Mouse (Mus musculus): ENCODE data around the gene Sf3a1. TPM values are rescaled to one million over a fixed set of nuclear protein-coding genes. Genes with fewer than 3 reads are reported as not detected.

The Sf3a1 gene
- total RNA-seq, 1 experiment from 2014 or later: 26.3 TPM

DNA sequence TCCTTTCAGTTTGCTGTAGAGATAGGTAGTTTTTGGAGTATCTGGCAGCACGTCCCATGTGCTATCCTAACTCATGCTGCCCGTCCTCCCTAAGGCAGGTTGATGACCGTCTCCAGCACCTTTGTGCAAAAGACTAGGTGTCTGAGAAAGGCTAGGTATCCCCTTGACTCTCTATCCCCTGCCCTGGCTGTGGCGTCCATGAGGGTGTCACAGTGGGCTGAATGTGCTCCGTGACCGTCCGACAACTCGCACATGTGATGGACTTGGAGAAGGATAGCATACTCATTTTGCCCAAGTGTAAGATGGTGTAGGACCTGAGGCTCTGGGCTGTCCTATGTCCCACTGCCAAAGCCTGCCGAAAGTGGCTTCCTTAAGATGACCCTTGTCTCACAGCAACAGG is 47.5 kb downstream of the Sf3a1 start:
- no peak for ATAC-seq (ENCODE audit: extremely low read depth, insufficient number of reproducible peaks, low FRiP score, poor library complexity, severe bottlenecking)

DNA sequence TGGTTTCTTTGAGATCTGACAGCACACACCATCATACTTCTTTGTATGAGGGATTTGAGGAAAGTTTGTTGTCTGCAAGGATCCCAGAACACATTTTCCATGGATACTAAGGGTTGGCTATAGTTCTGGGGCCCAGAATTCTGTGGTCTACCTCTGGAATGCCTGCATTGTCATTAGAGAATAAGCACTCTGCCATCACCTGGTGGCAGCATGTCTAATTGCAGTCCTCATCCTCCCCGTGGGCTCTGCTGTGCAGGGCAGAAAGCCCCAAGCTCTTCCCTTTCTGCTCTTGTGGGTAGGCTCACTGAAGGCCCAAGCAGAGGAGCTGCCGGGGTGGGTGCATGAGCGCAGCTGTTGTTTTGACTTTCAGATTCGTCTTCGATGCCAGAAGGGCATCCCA is 49.4 kb downstream of the Sf3a1 start:
- no peak for ATAC-seq (ENCODE audit: extremely low read depth, insufficient number of reproducible peaks, low FRiP score, poor library complexity, severe bottlenecking)

DNA sequence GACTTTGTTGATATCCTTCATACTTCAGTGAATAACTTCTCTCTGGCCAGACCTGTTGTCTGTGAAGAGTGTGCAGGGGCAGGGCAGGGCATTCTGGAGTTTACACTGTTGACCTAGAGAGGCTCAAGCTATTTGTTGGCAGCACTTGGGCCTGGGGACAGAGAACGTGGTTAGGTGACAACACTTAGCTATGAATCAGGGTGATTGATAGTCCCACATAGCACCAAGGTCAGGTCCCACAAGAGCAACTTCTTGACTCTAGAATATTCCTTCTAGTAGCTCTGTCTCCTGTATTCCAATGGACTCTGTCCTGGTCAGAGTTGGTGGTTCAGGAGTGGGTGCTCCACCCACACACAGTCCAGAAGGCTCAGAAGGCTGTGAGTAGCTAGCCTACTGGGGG is 50.6 kb downstream of the Sf3a1 start:
- ATAC-seq (ENCODE audit: extremely low read depth, insufficient number of reproducible peaks, low FRiP score, poor library complexity, severe bottlenecking): no peak

DNA sequence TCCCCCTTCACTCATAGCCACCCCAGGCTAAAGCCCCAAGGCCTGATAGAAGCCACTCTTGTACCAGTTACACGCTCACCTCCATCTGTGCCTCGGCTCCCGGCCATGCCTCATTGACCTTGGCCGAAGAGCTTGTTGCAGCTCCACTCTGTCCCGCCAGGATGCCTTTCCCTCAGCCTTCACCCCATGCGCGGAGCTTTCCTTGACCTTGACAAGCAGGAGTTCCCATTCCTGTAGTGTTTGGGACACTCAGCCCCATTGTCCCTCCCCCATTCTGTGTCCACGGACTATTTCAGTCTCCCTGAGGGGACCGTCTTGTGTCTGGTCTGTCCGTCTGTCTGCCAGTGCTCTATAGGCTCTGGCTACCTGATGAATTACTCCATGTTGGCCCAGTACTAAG is 53.0 kb downstream of the Sf3a1 start:
- ATAC-seq (ENCODE audit: extremely low read depth, insufficient number of reproducible peaks, low FRiP score, poor library complexity, severe bottlenecking): no peak

DNA sequence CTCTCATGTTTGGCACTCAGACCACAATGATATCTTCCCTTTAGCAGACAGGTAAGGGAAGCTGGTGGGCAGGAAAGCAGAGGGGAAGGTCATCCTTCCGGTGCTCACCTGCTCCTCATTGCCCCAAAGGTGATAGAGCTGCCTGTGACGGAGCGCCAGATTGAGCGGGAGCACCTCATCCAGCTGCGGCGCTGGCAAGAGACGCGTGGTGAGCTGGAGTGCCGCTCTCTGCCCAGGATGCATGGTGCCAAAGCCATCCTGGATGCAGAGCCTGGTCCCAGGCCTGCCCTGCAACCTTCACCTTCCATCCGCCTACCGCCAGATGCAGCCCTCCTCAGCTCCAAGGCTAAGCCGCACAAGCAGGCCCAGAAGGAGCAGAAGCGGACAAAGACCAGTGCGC is 54.4 kb downstream of the Sf3a1 start:
- ATAC-seq (ENCODE audit: extremely low read depth, insufficient number of reproducible peaks, low FRiP score, poor library complexity, severe bottlenecking): no peak

DNA sequence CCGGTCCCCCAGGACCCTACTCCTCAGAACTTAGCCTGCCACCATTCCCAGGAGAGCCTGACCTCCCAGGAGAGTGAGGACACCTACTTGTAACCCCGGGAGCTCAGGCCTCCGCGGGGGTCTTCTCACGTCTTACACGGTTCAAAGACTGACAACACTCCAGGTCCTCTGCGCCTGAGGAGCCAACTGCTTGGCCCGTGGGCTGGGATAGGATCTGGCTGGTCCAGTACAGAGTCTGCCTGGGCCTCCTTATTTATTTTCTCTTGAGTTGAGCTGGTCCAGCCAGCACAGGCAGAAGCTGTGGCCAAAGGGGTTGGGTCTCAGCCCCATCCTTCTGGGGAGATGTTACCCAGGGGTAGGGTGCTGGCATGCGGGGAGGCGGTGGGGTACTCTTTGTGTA is 54.9 kb downstream of the Sf3a1 start:
- ATAC-seq (ENCODE audit: extremely low read depth, insufficient number of reproducible peaks, low FRiP score, poor library complexity, severe bottlenecking): no peak

DNA sequence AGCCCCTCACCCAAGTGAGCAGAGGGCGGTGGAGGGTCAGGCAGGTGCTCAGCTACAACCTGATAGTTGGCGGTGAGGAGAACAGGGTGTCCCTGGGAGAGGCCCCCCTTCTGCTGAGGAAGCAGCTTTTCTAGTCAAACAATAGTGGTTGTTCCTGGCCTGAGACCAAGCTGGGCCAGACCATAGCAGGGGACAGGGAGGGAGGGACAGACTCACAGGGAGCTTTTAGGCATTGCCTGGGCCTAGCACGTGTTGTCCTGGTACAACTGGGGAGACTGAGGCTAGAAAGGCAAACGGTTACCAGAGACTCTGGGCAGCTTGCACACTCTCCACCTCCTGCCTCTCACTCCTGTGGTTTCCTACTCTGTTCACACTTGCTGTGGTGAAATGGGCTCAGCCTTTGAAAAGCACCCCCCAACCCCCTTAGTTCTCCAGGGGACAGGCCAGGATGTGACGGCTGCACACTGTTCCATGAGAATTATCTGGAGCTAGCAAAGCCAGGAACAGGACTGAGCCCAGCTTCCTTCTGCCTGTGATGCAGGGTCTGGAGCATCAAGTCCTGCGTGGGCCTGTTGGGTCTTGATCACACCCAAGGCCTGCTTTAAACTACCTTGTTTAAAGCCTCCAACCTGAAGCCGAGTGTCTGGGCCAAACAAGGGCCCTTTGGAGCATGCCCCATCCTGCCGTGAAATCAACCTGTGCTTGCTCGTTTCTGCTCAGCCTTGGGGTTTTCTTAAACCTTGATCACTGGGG is 56.3 kb downstream of the Sf3a1 start:
- no peak for ATAC-seq (ENCODE audit: extremely low read depth, insufficient number of reproducible peaks, low FRiP score, poor library complexity, severe bottlenecking)

DNA sequence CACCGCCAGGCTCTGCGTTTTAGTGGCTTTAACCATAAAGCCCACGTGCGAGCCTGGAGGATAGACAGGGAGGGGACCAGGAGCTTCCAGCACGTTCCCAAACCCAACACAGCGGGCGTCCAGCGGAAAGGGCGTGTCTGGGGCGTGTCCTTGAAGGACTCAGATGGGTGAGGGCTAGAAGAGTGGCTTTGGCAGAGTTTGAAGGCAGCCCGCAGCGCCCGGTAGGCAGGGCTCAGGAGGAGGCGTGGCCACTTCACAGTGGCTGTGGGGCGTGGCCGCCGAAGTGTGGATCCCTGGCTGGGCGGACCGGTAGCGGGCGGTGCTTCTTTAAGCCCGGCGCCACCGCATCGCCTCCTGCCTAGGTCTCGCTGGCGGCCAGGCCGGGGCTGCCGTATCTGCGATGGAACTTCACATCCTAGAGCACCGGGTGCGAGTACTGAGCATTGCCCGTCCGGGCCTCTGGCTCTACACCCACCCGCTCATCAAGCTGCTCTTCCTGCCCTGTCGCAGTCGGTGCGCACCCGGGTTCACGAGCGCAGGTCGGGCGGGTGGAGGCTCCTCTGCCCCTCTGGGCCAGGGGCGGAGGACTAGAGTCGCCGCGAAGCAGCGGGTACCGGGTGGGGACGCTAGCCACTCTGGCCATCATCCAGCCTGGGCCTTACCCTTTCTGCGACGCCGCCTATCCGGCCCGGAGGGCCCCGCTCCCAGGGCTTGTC is 57.9 kb downstream of the Sf3a1 start, which contains the start of gene Castor1:
Gene Castor1 (plus strand): TSS at position 312 of the 716 bp plus-strand sequence.
- ATAC-seq (ENCODE audit: extremely low read depth, insufficient number of reproducible peaks, low FRiP score, poor library complexity, severe bottlenecking): peak; percentile 84

DNA sequence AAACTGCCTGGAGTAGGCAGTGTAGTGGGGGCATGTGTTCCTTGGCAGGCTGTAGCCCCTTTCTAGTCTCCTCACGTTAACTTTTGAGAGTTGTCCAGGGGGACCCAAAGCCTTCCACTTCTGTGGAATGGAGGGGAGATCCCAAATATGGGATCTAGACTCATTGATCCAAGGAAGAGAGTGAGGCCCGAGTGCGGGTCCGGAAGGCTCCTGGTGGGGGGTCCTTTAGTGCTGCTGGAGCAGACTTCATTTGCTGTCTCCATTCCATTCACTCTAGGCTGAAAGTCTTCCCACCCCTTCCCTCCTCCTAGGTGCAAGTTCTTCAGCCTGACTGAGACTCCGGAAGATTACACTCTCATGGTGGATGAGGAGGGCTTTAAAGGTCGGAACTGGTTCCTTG is 58.5 kb downstream of the Sf3a1 start:
- no peak for ATAC-seq (ENCODE audit: extremely low read depth, insufficient number of reproducible peaks, low FRiP score, poor library complexity, severe bottlenecking)

DNA sequence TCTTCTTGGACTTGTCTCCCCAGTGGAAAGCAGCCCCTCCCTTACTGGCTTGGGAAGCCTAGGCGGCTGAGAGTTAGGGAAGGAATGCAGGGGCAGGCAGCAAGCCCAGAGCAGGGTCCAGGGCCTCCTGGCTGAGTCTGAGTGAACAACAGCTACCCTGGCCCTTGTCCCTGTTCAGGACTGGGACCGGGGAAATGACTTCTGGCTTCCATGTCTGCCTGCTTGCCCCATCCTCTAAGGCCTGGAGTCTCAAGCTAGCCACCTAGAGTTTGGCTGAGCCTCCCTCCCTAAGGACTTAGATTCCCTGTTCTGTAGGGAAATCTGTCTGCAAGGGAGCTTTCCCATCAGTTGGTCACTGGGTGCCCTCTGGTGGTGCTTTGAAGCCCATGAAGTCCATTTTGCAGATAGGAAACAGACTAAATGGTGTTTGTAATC is 59.2 kb downstream of the Sf3a1 start:
- ATAC-seq (ENCODE audit: extremely low read depth, insufficient number of reproducible peaks, low FRiP score, poor library complexity, severe bottlenecking): no peak

DNA sequence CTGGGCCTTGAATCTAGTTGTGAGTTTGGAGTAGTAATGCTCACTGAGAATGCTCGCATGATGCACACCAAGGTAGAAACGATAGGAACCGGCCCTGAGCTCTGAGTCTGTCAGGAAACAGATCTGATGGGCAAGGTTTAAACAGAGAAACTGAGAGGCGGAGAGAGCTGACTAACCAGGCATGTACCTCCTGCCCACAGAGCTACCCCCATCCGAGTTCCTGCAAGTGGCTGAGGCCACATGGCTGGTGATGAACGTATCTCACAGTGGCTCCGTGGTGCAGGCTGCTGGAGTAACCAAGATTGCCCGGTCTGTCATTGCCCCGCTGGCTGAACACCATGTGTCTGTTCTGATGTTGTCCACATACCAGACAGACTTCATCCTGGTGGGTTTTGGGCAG is 59.8 kb downstream of the Sf3a1 start:
- no peak for ATAC-seq (ENCODE audit: extremely low read depth, insufficient number of reproducible peaks, low FRiP score, poor library complexity, severe bottlenecking)

DNA sequence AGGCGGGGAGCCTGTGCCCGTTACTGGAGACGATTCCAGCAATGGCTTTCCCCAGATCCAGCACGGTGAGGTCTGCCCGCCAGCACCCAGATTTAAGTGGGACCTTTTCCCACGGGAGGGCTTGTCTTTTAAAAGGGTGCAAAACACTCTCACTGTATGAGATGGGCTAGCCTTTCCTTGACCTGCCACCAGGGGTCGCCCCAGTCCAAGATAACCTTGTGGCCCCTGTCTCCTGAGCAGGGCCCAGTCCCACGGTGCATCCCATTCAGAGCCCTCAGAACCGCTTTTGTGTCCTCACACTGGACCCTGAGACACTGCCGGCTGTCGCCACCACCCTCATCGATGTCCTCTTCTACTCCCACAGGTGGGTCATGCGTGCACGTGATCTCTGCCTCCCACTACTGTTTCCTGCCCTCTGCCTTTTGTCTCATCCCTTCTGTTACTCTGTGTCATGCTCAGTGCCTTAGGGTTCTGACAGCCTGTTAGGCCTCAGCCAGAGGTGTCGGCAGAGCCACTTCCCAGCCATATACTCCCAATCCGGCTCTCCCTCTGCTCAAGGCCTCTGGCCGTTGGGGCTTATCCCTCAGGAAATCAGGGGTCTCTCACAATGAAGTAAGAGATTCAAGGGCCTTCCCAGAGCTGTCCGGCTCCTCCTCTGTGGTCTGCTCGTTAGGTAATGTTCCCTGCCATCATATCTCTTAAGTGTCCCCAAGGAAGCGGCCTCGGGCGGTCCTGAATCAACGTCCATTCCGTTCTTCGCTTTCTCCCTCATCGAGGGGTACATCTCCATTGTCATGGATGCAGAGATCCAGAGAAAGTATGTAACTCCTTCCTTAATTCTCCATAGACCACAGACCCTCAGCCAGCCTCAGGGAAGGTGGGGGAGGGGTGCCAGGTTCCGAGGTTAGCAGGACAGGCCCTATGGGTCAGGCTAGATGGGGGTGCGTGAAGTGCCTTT is 60.6 kb downstream of the Sf3a1 start:
- peak; percentile 70 for ATAC-seq (ENCODE audit: extremely low read depth, insufficient number of reproducible peaks, low FRiP score, poor library complexity, severe bottlenecking)

DNA sequence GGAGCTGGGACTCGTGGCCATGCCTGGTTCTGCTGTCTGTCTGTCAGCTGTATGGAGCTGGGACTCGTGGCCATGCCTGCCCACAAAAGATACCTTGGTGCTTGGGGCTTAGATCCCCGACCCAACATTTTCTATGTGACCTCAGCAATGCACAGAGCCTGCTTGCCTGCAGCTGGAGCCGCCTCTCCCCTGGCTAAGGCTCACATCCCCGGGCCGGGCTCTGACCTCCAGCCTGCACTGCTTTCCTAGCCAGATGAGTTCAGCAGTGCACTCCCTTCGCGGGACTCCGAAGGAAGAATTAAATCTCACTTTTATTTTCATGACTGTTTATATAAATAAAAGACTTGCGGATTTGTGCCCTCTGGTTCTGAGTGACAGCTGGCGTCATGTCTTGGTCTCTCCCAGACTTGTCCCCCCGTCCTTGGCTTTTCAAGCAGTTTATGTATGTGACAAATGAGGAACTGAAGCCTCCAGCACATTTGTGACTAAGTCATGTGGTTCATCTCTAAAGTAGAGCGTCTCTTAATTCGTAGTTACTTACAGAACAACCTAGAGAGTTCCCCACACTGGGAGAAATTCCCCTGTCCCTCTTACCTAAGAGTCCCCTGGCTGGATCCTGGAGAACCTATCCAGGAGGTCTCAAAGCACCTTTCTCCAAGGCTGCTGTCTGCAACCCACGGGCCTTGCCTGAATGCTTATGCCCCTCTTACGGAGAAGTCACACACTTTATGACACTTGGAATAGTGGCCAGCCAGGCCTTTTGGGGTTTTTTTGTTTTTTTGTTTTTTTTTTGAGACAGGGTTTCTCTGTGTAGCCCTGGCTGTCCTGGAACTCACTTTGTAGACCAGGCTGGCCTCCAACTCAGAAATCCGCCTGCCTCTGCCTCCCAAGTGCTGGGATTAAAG is 62.1 kb downstream of the Sf3a1 start:
- no peak for ATAC-seq (ENCODE audit: extremely low read depth, insufficient number of reproducible peaks, low FRiP score, poor library complexity, severe bottlenecking)

DNA sequence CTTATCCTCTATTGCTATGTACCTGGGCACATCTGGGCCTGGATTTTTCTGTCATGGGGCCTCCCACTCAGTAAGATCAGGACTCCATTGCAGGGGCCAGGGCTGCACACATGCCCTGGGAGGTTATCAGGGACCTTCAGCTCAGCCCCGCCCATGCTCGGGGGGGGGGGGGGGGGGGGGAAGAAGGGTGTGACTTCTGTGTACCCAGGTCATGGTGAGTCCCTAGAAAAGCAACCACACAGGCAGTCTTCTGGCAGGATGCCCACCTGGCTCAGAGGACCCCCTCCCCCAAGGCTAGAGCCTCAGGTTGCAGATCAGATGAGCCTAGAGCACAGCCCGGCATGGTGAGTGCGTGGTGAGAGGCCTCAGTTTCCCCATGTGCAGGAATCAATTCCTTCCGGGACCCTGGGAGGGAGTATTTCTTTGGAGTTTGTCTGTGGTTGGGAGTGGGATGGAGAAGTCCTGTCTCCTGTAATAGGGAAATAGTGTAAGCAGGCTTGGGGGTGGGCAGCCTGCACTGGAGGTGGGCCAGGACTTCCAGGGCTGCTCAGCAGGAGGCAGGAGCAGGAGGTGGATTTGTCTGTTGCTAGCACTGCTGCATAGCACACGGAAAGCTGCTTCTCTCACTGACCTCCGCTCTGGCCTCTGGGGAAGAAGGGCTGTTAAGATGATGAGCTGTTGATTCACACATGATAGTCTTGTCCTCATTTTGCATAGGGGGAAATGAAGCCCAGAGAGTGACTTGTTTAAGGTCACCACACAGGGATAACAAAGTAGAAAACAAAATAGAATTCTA is 63.4 kb downstream of the Sf3a1 start:
- ATAC-seq (ENCODE audit: extremely low read depth, insufficient number of reproducible peaks, low FRiP score, poor library complexity, severe bottlenecking): no peak

DNA sequence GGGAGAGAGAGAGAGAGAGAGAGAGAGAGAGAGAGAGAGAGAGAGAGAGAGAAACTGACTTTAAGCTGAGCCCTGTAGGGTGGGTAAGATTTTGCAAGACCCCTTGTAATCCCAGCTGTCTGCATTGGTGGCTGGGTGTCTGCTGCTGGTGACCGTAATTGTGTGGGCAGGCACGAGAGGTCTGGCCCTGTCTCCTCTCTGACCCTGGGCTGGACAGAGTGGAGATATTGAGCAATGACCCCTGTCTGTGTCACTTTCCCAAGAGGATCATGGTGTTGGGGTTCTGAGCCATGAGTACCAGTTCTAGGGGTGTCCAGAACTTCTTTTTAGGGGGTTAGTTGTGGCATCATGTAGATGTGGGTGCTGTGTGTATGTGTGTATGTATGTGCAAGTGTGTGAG is 64.1 kb downstream of the Sf3a1 start:
- no peak for ATAC-seq (ENCODE audit: extremely low read depth, insufficient number of reproducible peaks, low FRiP score, poor library complexity, severe bottlenecking)

DNA sequence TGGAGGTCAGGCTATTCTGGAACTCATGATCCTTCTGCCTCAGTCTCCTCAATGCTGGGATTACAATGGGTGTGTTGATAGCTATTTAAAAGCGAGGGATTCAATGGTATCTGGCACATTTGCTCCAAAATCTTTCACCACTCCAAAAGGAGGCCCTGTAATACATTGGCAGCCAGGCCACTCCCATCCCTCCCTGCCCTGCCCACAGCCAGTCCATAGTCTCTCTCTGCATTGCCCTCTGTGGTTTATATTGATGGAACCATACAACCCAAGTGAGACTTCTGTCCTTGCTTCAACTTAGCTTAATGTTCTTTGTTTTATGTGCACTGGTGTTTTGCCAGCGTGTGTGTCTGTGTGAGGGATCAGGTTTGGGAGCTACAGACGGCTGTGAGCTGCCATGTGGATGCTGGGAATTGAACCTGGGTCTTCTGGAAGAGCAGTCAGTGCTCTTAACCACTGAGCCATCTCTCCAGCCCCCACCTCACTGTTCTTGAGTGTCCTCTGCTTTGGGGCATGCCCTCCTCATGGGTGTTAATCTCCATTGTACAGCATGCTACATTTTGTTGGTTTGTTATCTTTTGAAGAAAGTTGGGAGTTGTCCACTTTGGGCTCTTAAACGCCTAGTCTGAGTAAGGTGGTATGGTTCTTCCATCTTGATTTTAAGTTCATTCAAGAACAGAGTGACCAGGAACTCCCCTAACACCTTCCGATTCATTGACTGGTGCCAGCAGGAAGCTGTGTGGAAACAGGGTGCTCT is 66.6 kb downstream of the Sf3a1 start:
- no peak for ATAC-seq (ENCODE audit: extremely low read depth, insufficient number of reproducible peaks, low FRiP score, poor library complexity, severe bottlenecking)

DNA sequence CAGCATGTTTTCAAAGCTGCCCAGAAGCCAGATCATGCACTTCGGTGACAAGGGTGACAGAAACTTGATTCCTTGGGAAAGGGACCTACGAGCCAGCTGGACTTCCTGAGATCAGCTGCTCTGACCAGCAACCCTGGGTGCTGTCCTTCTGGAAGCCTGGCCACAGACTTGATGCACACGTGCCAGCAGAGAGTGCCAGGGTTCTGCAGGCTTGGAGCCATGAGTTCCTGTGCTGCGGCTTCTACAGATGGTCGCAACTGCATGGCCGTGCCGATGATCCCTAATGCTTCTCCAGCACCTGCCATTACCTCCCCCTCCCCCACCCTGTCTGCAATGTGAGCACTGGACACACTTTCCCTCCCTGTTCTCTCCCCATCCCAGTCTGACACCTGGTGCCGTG is 68.3 kb downstream of the Sf3a1 start:
- no peak for ATAC-seq (ENCODE audit: extremely low read depth, insufficient number of reproducible peaks, low FRiP score, poor library complexity, severe bottlenecking)

All from neutrophil, adult 5-6 weeks (primary cell).